Mouse (Mus musculus): ENCODE measurements around the gene Spint3.

DNA sequence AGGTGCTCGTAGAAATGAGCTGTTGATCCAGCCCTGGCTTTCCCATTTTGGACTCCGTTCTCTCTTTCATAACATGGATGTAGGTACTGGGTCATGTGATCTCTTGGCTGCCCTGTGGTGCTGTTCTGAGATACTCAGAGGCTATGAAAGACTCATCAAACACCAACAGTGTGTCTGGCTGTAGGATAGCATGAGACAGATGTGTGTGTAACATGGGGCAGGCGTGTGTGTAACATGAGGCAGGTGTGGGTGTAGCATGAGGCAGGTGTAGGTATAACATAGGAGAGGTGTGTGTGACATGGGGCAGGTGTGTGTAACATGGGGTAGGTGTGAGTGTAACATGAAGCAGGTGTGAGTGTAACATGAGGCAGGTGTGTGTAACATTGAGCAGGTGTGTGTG lies 42.1 kb upstream of the Spint3 start:
- TF ChIP-seq CTCF (IDR thresholded peaks at IDR 0.05; ENCODE audit: borderline replicate concordance, insufficient read depth, low read length) (no peak), POLR2A (IDR thresholded peaks at IDR 0.05; ENCODE audit: low read depth, low read length) (no peak)
